Mouse (Mus musculus) embryonic facial prominence, embryonic 14.5 days (tissue): ENCODE measurements around the gene Ap2b1. TPM values are rescaled to one million over a fixed set of nuclear protein-coding genes. Genes with fewer than 3 reads are reported as not detected.

Source experiments
- ATAC-seq: fragments of 200-750 bp; cut with Nextera tagmentation; 2 replicates; pipeline ENCODE4 v1.8.0; 2017; ENCODE audit warnings: low read depth, moderate number of reproducible peaks, moderate TSS enrichment
- DNase-seq: peaks from one replicate; pipeline ENCODE4 v3.0.0-alpha.2; 2015; ENCODE audit warnings: low spot score
- H3K27ac ChIP-seq: fragments of 300-500 bp; sonication (generic); replicated peaks from 2 replicates; pipeline ENCODE4 v1.5.1; 2014; ENCODE audit warnings: low read depth, mild to moderate bottlenecking, low read length, moderate library complexity
- H3K27me3 ChIP-seq: fragments of 300-500 bp; sonication (generic); replicated peaks from 2 replicates; pipeline ENCODE4 v1.6.1; 2014; ENCODE audit warnings: low read length; ENCODE audit not compliant: control insufficient read depth, insufficient read depth
- H3K36me3 ChIP-seq: fragments of 300-500 bp; sonication (generic); 2 replicates; pipeline ENCODE4 v1.6.1; 2014; ENCODE audit warnings: low read length, mixed read lengths; ENCODE audit not compliant: control insufficient read depth, insufficient read depth
- H3K4me1 ChIP-seq: fragments of 300-500 bp; sonication (generic); 2 replicates; pipeline ENCODE4 v1.6.1; 2014; ENCODE audit warnings: antibody characterized with exemption, low read length; ENCODE audit not compliant: control insufficient read depth, insufficient read depth
- H3K4me2 ChIP-seq: fragments of 300-500 bp; sonication (generic); 2 replicates; pipeline ENCODE4 v1.6.1; 2014; ENCODE audit warnings: low read depth, mild to moderate bottlenecking, low read length, moderate library complexity, mixed read lengths
- H3K4me3 ChIP-seq: fragments of 300-500 bp; sonication (generic); 2 replicates; pipeline ENCODE4 v1.5.1; 2014; ENCODE audit warnings: low read depth, mild to moderate bottlenecking, low read length
- H3K9ac ChIP-seq: fragments of 300-500 bp; sonication (generic); 2 replicates; pipeline ENCODE4 v1.6.1; 2014; ENCODE audit warnings: low read depth, mild to moderate bottlenecking, low read length, moderate library complexity, mixed read lengths
- H3K9me3 ChIP-seq: fragments of 300-500 bp; sonication (generic); 2 replicates; pipeline ENCODE4 v1.6.1; 2016; ENCODE audit warnings: low read length; ENCODE audit not compliant: control insufficient read depth
- WGBS: fragments of 180-500 bp; shearing (Covaris S2); extraction: QIAGEN DNeasy Blood & Tissue Kit; methylation state at CpG from one replicate; pipeline ENCODE4 v1.1.7; 2014; 5-methylcytosine and 5-hydroxymethylcytosine counted together
- polyA plus RNA-seq: library from polyadenylated mRNA; unstranded; fragments of >200 nt; fragmentation: Nextera tagmentation; extraction: Ambion mirVana; gene quantifications from 2 replicates; pipeline ENCODE4 v1.2.1, GENCODE M21; 2014

Ap2b1 gene
- polyA plus RNA-seq, 1 experiment from 2014 or later: 65.5 TPM

- no peak overlapping the region for H3K4me2 ChIP-seq
- H3K4me3 ChIP-seq: no peak overlapping the region
- DNase-seq: no peak
- 73% methylated on average over 5 of the region's 5 CpGs for WGBS
- H3K4me1 ChIP-seq: no peaks in the 10 kb centered on the region
- no peak for ATAC-seq
- H3K9ac ChIP-seq: no peak overlapping the region
- H3K36me3 ChIP-seq: peaks cover 42% of the 10 kb centered on the region
- H3K9me3 ChIP-seq: no peaks in the 10 kb centered on the region
- no peak overlapping the region for H3K27ac ChIP-seq
- no peaks in the 10 kb centered on the region for H3K27me3 ChIP-seq
Measured at GRCm38 (mm10) chr11:83398724-83399123, 99.9 kb downstream of the Ap2b1 start.

- no peaks in the 10 kb centered on the region; the same call in 1 of the 2 replicates for H3K27me3 ChIP-seq
- H3K4me2 ChIP-seq: no peak overlapping the region
- 87% methylated on average over 7 of the region's 7 CpGs for WGBS
- DNase-seq (no peak), ATAC-seq (no peak)
- no peaks in the 10 kb centered on the region for H3K4me1 ChIP-seq
- no peaks in the 10 kb centered on the region for H3K9me3 ChIP-seq
- H3K4me3 ChIP-seq: no peak overlapping the region
- H3K9ac ChIP-seq: no peak overlapping the region
- no peak overlapping the region for H3K27ac ChIP-seq
- H3K36me3 ChIP-seq: peaks cover 26% of the 10 kb centered on the region
Measured at GRCm38 (mm10) chr11:83403787-83404186, 105.0 kb downstream of the Ap2b1 start.

GRCm38 (mm10) chr11:83406391-83406790, 107.6 kb downstream of the Ap2b1 start:
- no peak for ATAC-seq

GRCm38 (mm10) chr11:83408242-83408641, 109.4 kb downstream of the Ap2b1 start:
- no peak for DNase-seq
- Histone ChIP-seq H3K9me3 (no peaks in the 10 kb centered on the region), H3K4me1 (peaks cover 3% of the 10 kb centered on the region; the same call in 1 of the 2 replicates), H3K27me3 (no peaks in the 10 kb centered on the region; the same call in 1 of the 2 replicates), H3K4me2 (no peak overlapping the region), H3K36me3 (peaks cover 10% of the 10 kb centered on the region), H3K4me3 (no peak overlapping the region), H3K27ac (no peak overlapping the region), H3K9ac (no peak overlapping the region)
- ATAC-seq: no peak
- 19% methylated on average over 8 of the region's 8 CpGs for WGBS

More at GRCm38 (mm10) chr11:83406391-83406790, 107.6 kb downstream of the Ap2b1 start:
- Histone ChIP-seq H3K4me3 (no peak overlapping the region), H3K27me3 (no peaks in the 10 kb centered on the region; the same call in 1 of the 2 replicates), H3K27ac (no peak overlapping the region), H3K9ac (no peak overlapping the region), H3K4me1 (peaks cover 3% of the 10 kb centered on the region; the same call in 1 of the 2 replicates), H3K9me3 (no peaks in the 10 kb centered on the region), H3K4me2 (no peak overlapping the region), H3K36me3 (peaks cover 18% of the 10 kb centered on the region)
- WGBS: 54% methylated on average over 3 of the region's 3 CpGs
- no peak for DNase-seq

- peaks cover 3% of the 10 kb centered on the region; the same call in 1 of the 2 replicates for H3K4me1 ChIP-seq
- no peak within 1 kb of the TSS for H3K27ac ChIP-seq
- peak within 1 kb of the TSS; percentile 90 for H3K4me2 ChIP-seq
- peak; percentile 35 for DNase-seq
- no peaks in the 10 kb centered on the region for H3K9me3 ChIP-seq
- peak; percentile 78 for ATAC-seq
- peaks cover 1% of the 10 kb centered on the region; the same call in 1 of the 2 replicates for H3K36me3 ChIP-seq
- no peaks in the 10 kb centered on the region; the same call in 1 of the 2 replicates for H3K27me3 ChIP-seq
- H3K4me3 ChIP-seq: peak within 1 kb of the TSS; percentile 71
- 4% methylated on average over 12 of the region's 44 CpGs for whole genome bisulfite sequencing
- H3K9ac ChIP-seq: peak within 1 kb of the TSS; percentile 74
Measured at GRCm38 (mm10) chr11:83409087-83409754, 110.4 kb downstream of the Ap2b1 start, which contains the start of gene Rasl10b. Gene Rasl10b, plus strand, starts transcription at chr11:83409137.

GRCm38 (mm10) chr11:83409792-83410291, 111.0 kb downstream of the Ap2b1 start:
- DNase-seq (no peak), ATAC-seq (peak; percentile 20; the same call in 1 of the 2 replicates)
- WGBS: 0% methylated on average over 17 of the region's 40 CpGs

GRCm38 (mm10) chr11:83410510-83410909, 111.7 kb downstream of the Ap2b1 start:
- ATAC-seq: no peak
- Histone ChIP-seq H3K4me2 (peak overlapping the region; percentile 90; the same call in 1 of the 2 replicates), H3K9me3 (no peaks in the 10 kb centered on the region), H3K9ac (peak overlapping the region; percentile 74; the same call in 1 of the 2 replicates), H3K4me1 (peaks cover 3% of the 10 kb centered on the region; the same call in 1 of the 2 replicates), H3K4me3 (peak overlapping the region; percentile 71; the same call in 1 of the 2 replicates), H3K27me3 (no peaks in the 10 kb centered on the region; the same call in 1 of the 2 replicates), H3K36me3 (no peaks in the 10 kb centered on the region), H3K27ac (no peak overlapping the region)
- no peak for DNase-seq
- 53% methylated on average over 6 of the region's 6 CpGs for WGBS

More at GRCm38 (mm10) chr11:83409792-83410291, 111.0 kb downstream of the Ap2b1 start:
- H3K36me3 ChIP-seq: no peaks in the 10 kb centered on the region
- no peaks in the 10 kb centered on the region for H3K9me3 ChIP-seq
- H3K4me1 ChIP-seq: peaks cover 3% of the 10 kb centered on the region; the same call in 1 of the 2 replicates
- H3K27me3 ChIP-seq: no peaks in the 10 kb centered on the region; the same call in 1 of the 2 replicates
- H3K9ac ChIP-seq: peak overlapping the region; percentile 74
- no peak overlapping the region for H3K27ac ChIP-seq
- H3K4me3 ChIP-seq: peak overlapping the region; percentile 71
- H3K4me2 ChIP-seq: peak overlapping the region; percentile 90

GRCm38 (mm10) chr11:83417080-83417479, 118.3 kb downstream of the Ap2b1 start:
- ATAC-seq: no peak
- 7% methylated on average over 5 of the region's 5 CpGs for WGBS
- H3K27me3 ChIP-seq: peaks cover 40% of the 10 kb centered on the region

More at GRCm38 (mm10) chr11:83417080-83417479, 118.3 kb downstream of the Ap2b1 start:
- no peaks in the 10 kb centered on the region for H3K4me1 ChIP-seq
- H3K9me3 ChIP-seq: no peaks in the 10 kb centered on the region
- no peak overlapping the region for H3K4me2 ChIP-seq
- no peak overlapping the region for H3K4me3 ChIP-seq
- DNase-seq: peak; percentile 84
- no peak overlapping the region for H3K27ac ChIP-seq
- H3K36me3 ChIP-seq: no peaks in the 10 kb centered on the region
- no peak overlapping the region for H3K9ac ChIP-seq
